Mouse (Mus musculus) kidney, adult 2 months (tissue): ENCODE measurements around the gene Mov10l1. TPM values are rescaled to one million over a fixed set of nuclear protein-coding genes. Genes with fewer than 3 reads are reported as not detected.

Experiments
- DNase-seq: peaks from one replicate; pipeline ENCODE4 v3.0.0; 2021
- H3K27ac ChIP-seq: fragments of 200-500 bp; 2 replicates; pipeline ENCODE4 v1.5.1; 2012; ENCODE audit warnings: low read depth, low read length, control low read depth, inconsistent platforms; ENCODE audit not compliant: insufficient read depth
- H3K27me3 ChIP-seq: fragments of 200-500 bp; replicated peaks from 2 replicates; pipeline ENCODE4 v1.6.1; 2012; ENCODE audit warnings: mild to moderate bottlenecking, moderate library complexity, low read length, inconsistent platforms; ENCODE audit not compliant: control insufficient read depth, insufficient read depth
- H3K36me3 ChIP-seq: fragments of 200-500 bp; 2 replicates; pipeline ENCODE4 v1.6.1; 2012; ENCODE audit warnings: mild to moderate bottlenecking, moderate library complexity, low read length, inconsistent platforms; ENCODE audit not compliant: control insufficient read depth, insufficient read depth
- H3K4me1 ChIP-seq: fragments of 200-500 bp; 2 replicates; pipeline ENCODE4 v1.6.1; 2011; ENCODE audit warnings: low read length; ENCODE audit not compliant: control insufficient read depth, insufficient read depth
- H3K4me3 ChIP-seq: fragments of 200-500 bp; 2 replicates; pipeline ENCODE4 v1.5.1; 2011; ENCODE audit warnings: mild to moderate bottlenecking, low read depth, low read length, control low read depth; ENCODE audit not compliant: insufficient read depth
- CTCF ChIP-seq: fragments of 200-500 bp; conservative IDR thresholded peaks from 2 replicates; pipeline ENCODE4 v1.5.1; 2011; ENCODE audit warnings: low read depth, mild to moderate bottlenecking, control low read depth, low read length, moderate library complexity, mixed read lengths; ENCODE audit not compliant: insufficient read depth, insufficient read length
- POLR2A ChIP-seq: fragments of 200-500 bp; IDR thresholded peaks from one replicate; pipeline ENCODE4 v1.6.1; 2011; ENCODE audit warnings: low read depth, low read length, control low read depth
- WGBS: fragments of 180-500 bp; shearing (Covaris S2); methylation state at CpG from one replicate; pipeline ENCODE4 v1.1.7; 2018; 5-methylcytosine and 5-hydroxymethylcytosine counted together
- polyA plus RNA-seq: library from polyadenylated mRNA; depleted of rRNA; stranded (reverse); fragments of >200 nt; gene quantifications from 2 replicates; pipeline ENCODE4 v1.2.3, GENCODE M21; 2012

Gene Mov10l1
- polyA plus RNA-seq, 1 experiment, result 0.06 TPM

- H3K4me3 ChIP-seq, result no peak overlapping the region
- TF ChIP-seq CTCF, result no peak
- H3K27ac ChIP-seq, result no peak overlapping the region
- no peaks in the 10 kb centered on the region for H3K36me3 ChIP-seq
- H3K4me1 ChIP-seq, result no peaks in the 10 kb centered on the region
- WGBS, result 68% methylated on average over 3 of the region's 3 CpGs
- no peaks in the 10 kb centered on the region for H3K27me3 ChIP-seq
- no peak for DNase-seq
Observed at GRCm38 (mm10) chr15:88979138-88979446, 3.6 kb upstream of the Mov10l1 start.

- no peak overlapping the region for H3K27ac ChIP-seq
- no peaks in the 10 kb centered on the region for H3K4me1 ChIP-seq
- DNase-seq, result peak; percentile 10
- TF ChIP-seq POLR2A (no peak), CTCF (no peak)
- no peak overlapping the region for H3K4me3 ChIP-seq
- H3K36me3 ChIP-seq, result no peaks in the 10 kb centered on the region
- no peaks in the 10 kb centered on the region for H3K27me3 ChIP-seq
- 31% methylated on average over 2 of the region's 2 CpGs for WGBS
Observed at GRCm38 (mm10) chr15:88989236-88989635, 6.5 kb downstream of the Mov10l1 start.

- no peak for DNase-seq
- no peaks in the 10 kb centered on the region for H3K27me3 ChIP-seq
- H3K27ac ChIP-seq, result no peak overlapping the region
- no peaks in the 10 kb centered on the region for H3K36me3 ChIP-seq
- no peak for TF ChIP-seq POLR2A
- TF ChIP-seq CTCF, result no peak
- no peaks in the 10 kb centered on the region for H3K4me1 ChIP-seq
- no peak overlapping the region for H3K4me3 ChIP-seq
- 76% methylated on average over 8 of the region's 8 CpGs for WGBS
Observed at GRCm38 (mm10) chr15:88998636-88999035, 15.9 kb downstream of the Mov10l1 start.

GRCm38 (mm10) chr15:88999124-88999523 is 16.4 kb downstream of the Mov10l1 start:
- no peaks in the 10 kb centered on the region for H3K27me3 ChIP-seq
- no peaks in the 10 kb centered on the region for H3K4me1 ChIP-seq
- H3K36me3 ChIP-seq, result no peaks in the 10 kb centered on the region
- peak; percentile 2 for DNase-seq
- 79% methylated on average over 2 of the region's 2 CpGs for WGBS
- TF ChIP-seq CTCF (peak; percentile 57), POLR2A (no peak)
- no peak overlapping the region for H3K27ac ChIP-seq
- no peak overlapping the region for H3K4me3 ChIP-seq

- no peak for TF ChIP-seq POLR2A
- no peak for TF ChIP-seq CTCF
- H3K4me3 ChIP-seq, result no peak overlapping the region
- no peaks in the 10 kb centered on the region for H3K4me1 ChIP-seq
- no peak overlapping the region for H3K27ac ChIP-seq
- no peak for DNase-seq
- H3K36me3 ChIP-seq, result no peaks in the 10 kb centered on the region
- 67% methylated on average over 2 of the region's 2 CpGs for WGBS
- H3K27me3 ChIP-seq, result no peaks in the 10 kb centered on the region
Observed at GRCm38 (mm10) chr15:89000367-89000766, 17.7 kb downstream of the Mov10l1 start.

- TF ChIP-seq POLR2A (no peak), CTCF (no peak)
- WGBS, result 70% methylated on average over 3 of the region's 3 CpGs
- H3K27ac ChIP-seq, result no peak overlapping the region
Observed at GRCm38 (mm10) chr15:89001245-89001644, 18.5 kb downstream of the Mov10l1 start.

GRCm38 (mm10) chr15:89007002-89007401 is 24.3 kb downstream of the Mov10l1 start:
- no peaks in the 10 kb centered on the region for H3K4me1 ChIP-seq
- 86% methylated on average over 7 of the region's 7 CpGs for WGBS
- no peak overlapping the region for H3K27ac ChIP-seq
- H3K4me3 ChIP-seq, result no peak overlapping the region
- no peak for TF ChIP-seq CTCF
- no peak for TF ChIP-seq POLR2A
- H3K36me3 ChIP-seq, result no peaks in the 10 kb centered on the region
- no peak for DNase-seq
- H3K27me3 ChIP-seq, result no peaks in the 10 kb centered on the region

More at GRCm38 (mm10) chr15:89001245-89001644, 18.5 kb downstream of the Mov10l1 start:
- H3K27me3 ChIP-seq, result no peaks in the 10 kb centered on the region
- H3K4me3 ChIP-seq, result no peak overlapping the region
- no peaks in the 10 kb centered on the region for H3K4me1 ChIP-seq
- no peaks in the 10 kb centered on the region for H3K36me3 ChIP-seq
- no peak for DNase-seq

GRCm38 (mm10) chr15:89007781-89008180 is 25.1 kb downstream of the Mov10l1 start:
- Histone ChIP-seq H3K27me3 (no peaks in the 10 kb centered on the region), H3K36me3 (no peaks in the 10 kb centered on the region), H3K27ac (no peak overlapping the region), H3K4me3 (no peak overlapping the region), H3K4me1 (no peaks in the 10 kb centered on the region)
- no peak for DNase-seq
- TF ChIP-seq CTCF (no peak), POLR2A (no peak)
- WGBS, result 85% methylated on average over 5 of the region's 5 CpGs
